Mouse (Mus musculus): ENCODE measurements around the gene Sh2d5.

DNA sequence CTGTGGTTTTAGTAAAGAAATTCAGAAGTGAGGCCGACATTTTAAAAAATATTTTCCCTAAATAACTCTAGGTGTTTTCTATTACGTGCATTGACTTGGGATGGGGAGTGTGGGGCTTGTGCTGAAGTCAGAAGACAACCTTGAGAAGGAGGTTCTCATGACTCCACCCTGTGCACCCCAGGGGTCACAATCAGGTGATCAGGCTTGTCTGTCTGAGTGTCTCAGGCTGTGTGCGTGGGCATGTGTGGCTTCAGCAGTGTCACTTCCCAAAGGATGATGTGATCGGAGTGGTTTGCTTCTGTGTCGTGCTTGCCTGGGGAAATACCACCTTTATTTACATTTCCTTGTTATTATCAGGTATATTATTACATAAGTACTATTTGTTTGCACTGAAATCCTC, 30.9 kb upstream of the Sh2d5 start:
- TF ChIP-seq CTCF (conservative IDR thresholded peaks at IDR 0.05; ENCODE audit: low read length) (no peak), POU5F1 (IDR thresholded peaks at IDR 0.05; ENCODE audit: borderline replicate concordance, low read length) (no peak), NANOG (IDR thresholded peaks at IDR 0.05; ENCODE audit: borderline replicate concordance, low read length) (no peak)

Data from E14TG2a.4 (cell line).